Mouse (Mus musculus) ES-E14 (cell line): ENCODE data around the gene Clcn5. TPM values are rescaled to one million over a fixed set of nuclear protein-coding genes. Genes with fewer than 3 reads are reported as not detected.

Experiments used
- DNase-seq: peaks from one replicate; pipeline ENCODE4 v3.0.0-alpha.2; 2013; ENCODE audit warnings: low read depth, low spot score
- H3K27ac ChIP-seq: 2 replicates; pipeline ENCODE4 v1.5.1; 2012; ENCODE audit warnings: low read depth, mild to moderate bottlenecking, low read length, moderate library complexity, mixed read lengths; ENCODE audit not compliant: poor library complexity, insufficient read depth, severe bottlenecking
- H3K36me3 ChIP-seq: 2 replicates; pipeline ENCODE4 v1.6.1; 2012; ENCODE audit warnings: mild to moderate bottlenecking, low read length, moderate library complexity, mixed read lengths; ENCODE audit not compliant: control insufficient read depth, poor library complexity, insufficient read depth, severe bottlenecking
- H3K4me1 ChIP-seq, 2 experiments: fragments of 150-350 bp in 1 of 2; sonication (generic) in 1 of 2; 2 replicates each; pipeline ENCODE4 v1.6.1; 2012; ENCODE audit warnings: low read length in 2 of 2, mild to moderate bottlenecking in 1 of 2, mixed read lengths in 1 of 2; ENCODE audit not compliant: control insufficient read depth in 2 of 2, insufficient read depth in 2 of 2, poor library complexity in 1 of 2
- H3K4me3 ChIP-seq, 2 experiments: fragments of 150-350 bp in 1 of 2; sonication (generic) in 1 of 2; 2 replicates each; pipeline ENCODE4 v1.5.1; 2012; ENCODE audit warnings: low read length in 2 of 2, low read depth in 1 of 2, mild to moderate bottlenecking in 1 of 2, mixed read lengths in 1 of 2; ENCODE audit not compliant: insufficient read depth in 1 of 2, poor library complexity in 1 of 2, severe bottlenecking in 1 of 2
- H3K9ac ChIP-seq: 2 replicates; pipeline ENCODE4 v1.6.1; 2012; ENCODE audit warnings: low read depth, mild to moderate bottlenecking, low read length, mixed read lengths; ENCODE audit not compliant: poor library complexity, insufficient read depth, severe bottlenecking
- H3K9me3 ChIP-seq: fragments of 150-350 bp; sonication (generic); 2 replicates; pipeline ENCODE4 v1.6.1; 2012; ENCODE audit warnings: low read depth, mild to moderate bottlenecking, low read length; ENCODE audit not compliant: control insufficient read depth, insufficient read depth
- CHD2 ChIP-seq: IDR thresholded peaks from 2 replicates; pipeline ENCODE4 v1.6.1; 2014; ENCODE audit warnings: mild to moderate bottlenecking, low read depth, low read length, inconsistent platforms
- HCFC1 ChIP-seq: IDR thresholded peaks from 2 replicates; pipeline ENCODE4 v1.6.1; 2012; ENCODE audit warnings: low read length, inconsistent platforms, borderline replicate concordance; ENCODE audit not compliant: insufficient read depth
- MAFK ChIP-seq: IDR thresholded peaks from 2 replicates; pipeline ENCODE4 v1.6.1; 2014; ENCODE audit warnings: mild to moderate bottlenecking, low read depth, low read length, inconsistent platforms; ENCODE audit not compliant: insufficient read depth
- ZC3H11A ChIP-seq: IDR thresholded peaks from 2 replicates; pipeline ENCODE4 v1.6.1; 2012; ENCODE audit warnings: low read depth, mild to moderate bottlenecking, inconsistent platforms, low read length, borderline replicate concordance
- ZNF384 ChIP-seq: IDR thresholded peaks from 2 replicates; pipeline ENCODE4 v1.6.1; 2012; ENCODE audit warnings: low read depth, low read length, inconsistent platforms
- in situ Hi-C, 2 experiments: fragments of 600-800 bp; cut with MboI; formaldehyde crosslinking; loops; one replicate each; pipeline ENCODE4 v1.15.1; 2025; ENCODE audit warnings: low sequenced_read_pairs in 2 of 2, inconsistent platforms in 1 of 2; ENCODE audit not compliant: unreplicated experiment in 2 of 2
- total RNA-seq: library from RNA; depleted of rRNA; stranded (reverse); fragments of 300-350 nt; gene quantifications from 2 replicates; pipeline ENCODE4 v1.2.3, GENCODE M21; 2012

The Clcn5 gene
- total RNA-seq, 1 experiment: 41.5 TPM

DNA sequence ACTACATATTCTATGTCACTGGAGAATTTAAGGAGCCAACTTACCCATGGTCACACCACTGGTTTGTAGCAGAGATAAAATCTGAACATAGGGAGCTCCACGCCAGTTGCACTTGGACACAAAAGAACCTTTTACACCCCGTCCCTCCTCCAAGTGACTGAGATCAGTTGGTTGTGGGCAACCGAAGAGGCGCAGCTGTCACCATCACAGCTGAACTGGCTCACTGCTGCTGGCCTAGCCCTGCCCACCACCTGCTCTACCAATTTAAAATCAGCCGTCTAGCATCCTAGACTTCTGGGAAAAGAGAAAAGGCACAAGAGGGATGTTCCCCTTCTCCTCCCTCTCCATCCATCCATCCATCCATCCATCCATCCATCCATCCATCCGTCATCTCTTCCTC is 42.6 kb downstream of the Clcn5 start:
- H3K9me3 ChIP-seq: no peaks in the 10 kb centered on the region
- H3K27ac ChIP-seq: no peak overlapping the region
- DNase-seq: no peak
- no peaks in the 10 kb centered on the region for H3K36me3 ChIP-seq
- TF ChIP-seq ZNF384: no peak
- TF ChIP-seq CHD2: no peak
- no peaks in the 10 kb centered on the region for H3K4me1 ChIP-seq
- in situ Hi-C loops: no loop called here
- no peak overlapping the region for H3K9ac ChIP-seq
- no peak overlapping the region for H3K4me3 ChIP-seq

DNA sequence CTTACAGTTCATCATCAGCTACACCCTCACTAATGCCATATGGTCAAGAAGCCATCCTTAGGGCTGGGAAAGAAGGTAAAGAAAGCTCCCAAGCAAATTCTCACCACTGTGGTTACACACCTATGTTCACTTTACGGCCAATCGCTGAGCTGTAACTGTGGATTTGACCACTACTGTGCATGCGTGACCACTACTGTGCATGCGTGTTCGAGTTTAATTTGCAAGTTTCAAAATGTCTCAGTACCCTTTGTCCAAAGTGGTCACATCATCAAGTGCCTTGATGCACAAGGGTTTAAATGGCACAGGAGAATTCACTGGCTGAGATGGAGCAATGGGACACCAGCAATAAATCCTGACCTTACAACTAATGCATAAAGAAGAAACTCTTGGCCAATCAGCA is 58.0 kb downstream of the Clcn5 start:
- H3K36me3 ChIP-seq: no peaks in the 10 kb centered on the region
- TF ChIP-seq ZC3H11A (no peak), ZNF384 (no peak), CHD2 (no peak), HCFC1 (no peak)
- H3K4me1 ChIP-seq: no peaks in the 10 kb centered on the region
- no peak overlapping the region for H3K27ac ChIP-seq
- no peaks in the 10 kb centered on the region for H3K9me3 ChIP-seq
- H3K4me3 ChIP-seq: no peak overlapping the region
- no peak for DNase-seq
- in situ Hi-C loops: no loop called here
- no peak overlapping the region for H3K9ac ChIP-seq

DNA sequence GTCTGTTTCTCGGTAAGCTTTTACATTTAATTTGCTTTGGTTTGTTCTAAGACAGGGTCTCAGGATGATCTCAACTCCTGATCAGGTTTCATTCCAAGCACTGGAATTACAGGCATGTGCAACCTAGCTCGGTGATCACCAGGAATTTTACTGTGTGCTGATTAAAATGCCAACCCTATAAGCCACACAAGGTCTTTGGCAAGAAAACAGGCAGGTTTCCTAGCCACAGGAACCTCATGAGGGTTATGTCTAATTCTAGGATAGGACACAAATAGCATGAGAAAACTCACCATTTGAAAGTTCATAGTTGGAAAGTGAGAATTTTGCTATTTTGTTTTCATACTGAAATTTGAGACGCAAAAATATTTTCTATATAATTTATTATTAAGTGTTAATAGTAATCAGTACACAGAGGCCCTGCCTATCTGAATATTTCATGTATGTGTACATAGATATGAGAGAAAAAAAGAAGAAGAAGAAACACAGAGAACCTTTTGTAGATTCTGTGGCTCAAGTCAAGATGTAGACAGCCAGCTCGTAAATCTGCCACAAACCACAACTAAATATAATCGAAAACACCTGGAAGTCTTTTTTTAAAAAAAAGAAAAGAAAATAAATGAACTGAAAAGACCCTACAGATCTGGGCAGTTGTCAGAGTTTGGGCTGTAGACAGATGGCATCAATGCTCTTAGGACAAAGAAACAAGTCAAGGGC is 58.6 kb downstream of the Clcn5 start:
- Histone ChIP-seq H3K4me1 (no peaks in the 10 kb centered on the region), H3K4me3 (no peak overlapping the region), H3K27ac (no peak overlapping the region), H3K9ac (no peak overlapping the region), H3K36me3 (no peaks in the 10 kb centered on the region), H3K9me3 (no peaks in the 10 kb centered on the region)
- no peak for TF ChIP-seq ZNF384
- no peak for TF ChIP-seq ZC3H11A
- no peak for TF ChIP-seq CHD2
- no peak for TF ChIP-seq MAFK
- no peak for TF ChIP-seq HCFC1
- DNase-seq: no peak
- in situ Hi-C loops: no loop called here

DNA sequence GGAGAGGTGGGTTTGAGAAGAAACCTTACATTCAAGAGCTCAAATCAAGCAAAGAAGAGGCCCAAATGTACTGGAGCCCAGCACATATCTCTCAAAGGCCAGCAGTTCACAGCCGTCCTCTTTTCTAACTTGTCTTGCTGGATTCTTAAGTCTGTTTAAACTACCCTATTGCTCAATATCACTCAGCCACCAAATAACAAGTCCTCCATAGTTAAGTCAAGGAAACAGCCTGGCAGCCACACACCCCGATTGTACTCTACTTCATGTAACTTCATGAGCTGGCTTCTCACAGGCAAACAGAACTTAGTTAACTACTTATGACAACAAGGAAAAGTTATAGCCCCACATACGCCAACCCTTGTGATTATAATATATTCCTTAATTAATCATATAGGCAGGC is 59.4 kb downstream of the Clcn5 start:
- TF ChIP-seq ZC3H11A (no peak), CHD2 (no peak), HCFC1 (no peak), ZNF384 (no peak), MAFK (no peak)
- Histone ChIP-seq H3K9me3 (no peaks in the 10 kb centered on the region), H3K36me3 (no peaks in the 10 kb centered on the region), H3K9ac (no peak overlapping the region), H3K4me1 (no peaks in the 10 kb centered on the region), H3K27ac (no peak overlapping the region), H3K4me3 (no peak overlapping the region)
- in situ Hi-C loops: no loop called here
- DNase-seq: no peak

DNA sequence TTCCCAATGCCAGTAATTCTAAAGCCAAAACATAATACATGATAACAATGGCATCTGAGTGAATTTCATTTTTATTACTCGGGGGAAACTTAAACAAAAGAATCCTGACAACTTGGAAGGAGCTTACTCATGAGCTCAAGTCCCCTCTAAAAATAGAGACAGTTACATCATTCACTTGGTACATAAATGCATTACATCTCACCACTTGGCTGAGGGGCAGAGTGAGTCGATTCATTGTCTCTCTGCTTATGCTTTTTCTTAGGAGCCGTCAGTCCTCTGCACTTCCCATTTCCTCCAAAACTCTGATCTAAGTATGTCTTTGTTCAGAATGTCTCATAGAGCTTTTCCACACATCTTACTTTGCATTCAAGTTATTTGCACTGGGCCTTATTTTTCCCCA is 63.1 kb downstream of the Clcn5 start:
- H3K36me3 ChIP-seq: no peaks in the 10 kb centered on the region
- no peaks in the 10 kb centered on the region for H3K4me1 ChIP-seq
- TF ChIP-seq CHD2 (no peak), ZC3H11A (no peak), HCFC1 (no peak), MAFK (no peak), ZNF384 (no peak)
- H3K27ac ChIP-seq: no peak overlapping the region
- in situ Hi-C loops: no loop called here
- H3K9me3 ChIP-seq: no peaks in the 10 kb centered on the region
- no peak overlapping the region for H3K9ac ChIP-seq
- H3K4me3 ChIP-seq: no peak overlapping the region
- no peak for DNase-seq
